Mouse (Mus musculus): Measurements from ENCODE around the gene Mbnl1. TPM values are rescaled to one million over a fixed set of nuclear protein-coding genes. Genes with fewer than 3 reads are reported as not detected.

Mbnl1 gene
- total and polyA plus RNA-seq, 3 experiments = 252 to 574 (median 563) TPM

DNA sequence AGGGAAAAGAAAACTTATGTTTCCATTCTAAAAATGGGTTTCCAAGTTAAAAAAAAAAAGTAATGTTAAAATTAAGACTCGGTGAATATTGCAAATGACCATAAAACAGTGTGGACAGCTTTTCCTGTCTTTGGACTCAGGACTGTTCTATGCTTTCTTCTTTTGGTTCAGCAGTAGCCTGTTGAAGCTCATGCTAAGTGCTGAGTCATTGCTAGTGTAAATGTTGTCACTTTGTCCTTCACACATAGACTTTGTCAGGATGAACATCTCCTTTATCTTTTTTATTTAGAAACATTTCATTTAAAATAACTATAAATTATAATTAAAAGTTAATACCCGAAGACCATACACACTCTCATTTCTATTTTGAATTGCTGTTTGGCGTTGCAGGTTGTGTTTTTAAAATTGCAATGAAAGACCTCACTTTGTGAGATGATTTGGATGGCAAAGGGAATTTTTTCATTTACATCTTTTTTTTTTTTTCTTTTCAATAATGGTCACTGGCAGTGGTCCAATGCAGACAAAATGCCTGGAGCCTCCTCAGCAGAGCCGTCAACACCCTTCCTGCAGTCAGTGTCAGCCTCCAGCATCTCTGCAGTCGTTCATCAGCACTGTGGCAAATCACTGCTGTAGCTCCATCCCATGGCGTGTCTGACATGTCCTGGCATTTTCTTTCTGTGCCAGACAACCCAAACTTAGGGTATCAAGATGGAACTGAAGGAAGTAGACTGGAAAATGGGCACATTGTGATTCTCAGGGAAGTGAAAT is 96.4 kb downstream of the Mbnl1 start:
- DNase-seq = no peak

DNA sequence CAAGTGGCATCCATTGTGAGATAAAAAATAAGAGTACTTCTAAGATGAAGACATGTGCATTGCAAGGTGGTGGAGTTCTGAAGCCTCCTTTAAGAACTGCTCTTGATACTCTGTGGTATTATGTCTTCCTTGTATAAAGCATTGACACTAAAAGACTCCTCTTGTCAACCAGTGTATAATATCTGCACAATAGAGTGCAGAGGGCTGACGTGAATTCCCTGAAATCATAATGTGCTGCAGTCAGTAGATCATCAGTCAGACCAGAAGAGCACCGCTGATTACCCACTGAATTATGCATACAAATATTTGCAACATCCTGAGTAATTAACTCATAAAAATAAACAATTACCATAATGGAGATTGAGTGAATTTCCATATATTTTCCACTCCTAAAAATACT is 97.2 kb downstream of the Mbnl1 start:
- no peak for DNase-seq

DNA sequence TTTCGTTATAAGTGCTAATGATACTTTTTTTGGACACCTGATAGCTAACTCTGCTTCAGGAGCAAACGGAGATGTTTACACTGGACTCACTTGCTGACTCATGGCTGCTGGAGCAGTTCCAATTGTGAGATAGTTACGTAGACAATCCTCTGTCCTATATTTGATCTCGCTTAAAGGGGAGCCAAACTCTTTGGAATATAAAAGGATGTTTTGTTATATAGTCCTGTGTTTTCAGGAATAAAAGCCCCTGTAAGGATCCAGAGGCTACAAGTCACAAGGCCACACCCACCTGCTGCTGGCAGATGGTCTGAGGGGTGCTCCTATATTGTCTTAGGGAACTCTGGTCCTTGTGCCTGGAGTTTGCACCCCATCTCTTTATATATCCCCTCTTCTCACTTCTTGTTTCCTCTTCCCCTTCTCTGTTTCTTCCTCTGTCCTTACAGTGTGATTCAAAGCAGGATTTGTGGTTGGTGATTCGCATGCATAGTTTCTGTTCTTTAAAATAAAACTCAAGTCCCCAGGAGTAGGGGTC is 97.9 kb downstream of the Mbnl1 start:
- peak; percentile 86 for DNase-seq

DNA sequence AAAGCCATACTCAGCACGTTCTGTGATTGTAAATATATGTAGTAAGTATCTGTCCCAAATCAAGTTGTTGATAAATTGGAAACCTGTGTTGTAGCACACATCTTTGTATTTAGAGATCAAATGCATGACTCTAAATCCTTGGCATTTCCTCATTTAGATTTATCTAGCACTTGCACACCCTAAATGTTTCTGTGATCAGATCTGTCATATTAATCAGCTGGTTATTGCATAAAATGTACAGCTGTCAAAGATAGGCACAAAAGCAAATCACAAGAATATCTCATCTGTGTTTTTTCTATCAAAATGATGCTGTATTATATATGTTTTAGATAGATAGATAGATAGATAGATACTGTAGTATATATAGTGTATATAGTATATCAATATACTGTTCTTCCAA is 98.9 kb downstream of the Mbnl1 start:
- DNase-seq = no peak

DNA sequence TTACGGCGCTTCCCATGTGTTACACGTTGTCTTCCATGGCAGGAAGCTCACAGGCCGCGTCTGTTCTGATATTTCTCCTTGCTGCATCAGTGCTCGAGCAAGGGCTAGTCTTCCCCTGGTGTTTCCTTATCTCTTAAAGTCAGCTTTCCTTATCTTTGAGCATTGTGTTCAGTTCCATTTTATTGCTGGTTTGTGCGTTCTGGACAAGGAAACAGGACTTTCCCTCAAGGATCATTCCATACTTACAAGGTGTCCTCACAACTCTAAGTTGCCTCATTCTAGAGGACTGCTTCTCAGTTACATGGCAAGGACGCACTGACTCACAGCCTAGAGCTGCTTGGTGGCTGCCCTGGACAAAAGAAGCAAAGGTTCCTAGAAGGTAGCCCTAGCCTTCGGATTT is 101.6 kb downstream of the Mbnl1 start:
- peak; percentile 54 for DNase-seq

DNA sequence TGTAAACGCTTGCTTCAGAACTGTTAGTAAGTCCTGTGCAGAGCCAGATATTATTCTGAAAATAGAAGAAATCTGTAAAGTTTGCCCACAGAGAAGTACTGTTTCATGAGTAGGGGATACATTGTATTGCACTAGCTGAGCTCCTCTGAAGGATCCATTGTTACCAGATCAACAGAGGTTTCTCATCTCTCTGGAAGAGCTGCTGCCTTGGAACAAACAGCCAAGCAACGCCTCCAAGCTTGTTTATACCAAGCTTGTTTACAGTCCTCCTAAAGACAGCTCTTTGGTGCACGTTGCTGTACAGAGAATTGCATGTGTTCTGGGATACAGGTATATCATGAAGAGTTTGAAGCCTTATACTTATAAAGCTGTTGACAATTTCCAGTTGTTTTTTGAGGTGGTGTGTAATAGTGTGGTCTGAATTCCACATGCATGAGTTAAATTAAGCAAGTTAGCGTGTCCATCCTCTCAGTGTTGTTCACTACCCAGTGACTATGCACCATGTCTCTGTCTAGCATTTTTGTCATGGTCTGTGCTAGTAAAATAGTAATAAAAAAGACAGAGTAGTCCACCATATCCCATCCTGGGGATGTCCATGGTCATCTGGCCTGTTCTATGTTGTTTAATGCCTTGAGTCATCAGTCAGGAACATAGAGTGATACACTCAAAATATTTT is 102.4 kb downstream of the Mbnl1 start:
- peak; percentile 4 for DNase-seq

DNA sequence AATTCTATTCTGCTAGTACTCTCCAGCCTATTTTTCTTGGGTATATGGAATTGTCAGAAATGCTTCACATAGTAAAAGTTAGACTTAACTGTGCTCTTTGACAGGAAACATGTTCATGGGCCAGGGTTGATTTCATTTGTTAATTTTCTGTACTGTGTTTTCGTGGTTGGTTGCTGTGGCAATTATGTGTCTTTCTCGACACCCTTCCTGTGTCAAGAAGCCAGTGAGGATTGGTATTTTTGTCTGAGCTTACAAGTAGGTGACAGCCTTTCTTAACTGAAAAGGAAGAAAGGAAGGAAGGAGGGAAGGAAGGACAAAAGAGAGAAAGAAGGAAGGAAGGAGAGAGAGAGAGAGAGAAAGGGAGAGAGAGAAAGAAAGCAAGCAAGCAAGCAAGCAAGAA is 103.3 kb downstream of the Mbnl1 start:
- DNase-seq = peak; percentile 2

DNA sequence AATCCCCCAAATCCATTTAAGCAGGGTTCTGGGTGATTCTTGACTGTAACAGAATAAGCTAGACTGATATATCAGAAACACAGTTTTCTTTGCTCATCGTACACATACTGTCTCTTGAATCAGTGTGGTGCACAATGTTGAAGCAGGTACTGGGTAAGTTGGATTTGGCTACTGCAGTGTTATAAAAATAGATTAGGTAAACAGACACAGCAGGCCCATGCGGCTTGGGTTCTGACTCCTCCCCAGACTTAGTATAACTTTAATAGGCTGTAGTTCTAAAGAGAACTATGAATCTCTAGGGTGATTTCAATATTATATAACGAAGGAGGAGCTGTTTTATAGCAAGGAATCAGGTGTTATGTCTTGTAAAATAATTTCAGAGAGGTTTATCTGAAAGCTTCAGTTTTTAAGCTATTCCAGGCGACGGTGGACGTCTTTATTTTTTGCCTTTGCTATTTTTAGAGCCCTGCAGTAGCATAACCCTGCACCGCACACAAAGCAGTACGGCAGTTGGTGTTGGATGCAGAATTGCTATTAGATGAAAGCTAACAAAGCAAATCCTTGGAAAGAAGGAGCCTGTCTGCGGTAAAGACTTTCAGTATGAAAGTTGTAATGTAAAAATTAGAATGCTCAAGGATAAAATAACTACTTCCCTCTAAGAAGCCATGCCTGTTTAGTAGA is 103.9 kb downstream of the Mbnl1 start:
- DNase-seq = peak; percentile 17

DNA sequence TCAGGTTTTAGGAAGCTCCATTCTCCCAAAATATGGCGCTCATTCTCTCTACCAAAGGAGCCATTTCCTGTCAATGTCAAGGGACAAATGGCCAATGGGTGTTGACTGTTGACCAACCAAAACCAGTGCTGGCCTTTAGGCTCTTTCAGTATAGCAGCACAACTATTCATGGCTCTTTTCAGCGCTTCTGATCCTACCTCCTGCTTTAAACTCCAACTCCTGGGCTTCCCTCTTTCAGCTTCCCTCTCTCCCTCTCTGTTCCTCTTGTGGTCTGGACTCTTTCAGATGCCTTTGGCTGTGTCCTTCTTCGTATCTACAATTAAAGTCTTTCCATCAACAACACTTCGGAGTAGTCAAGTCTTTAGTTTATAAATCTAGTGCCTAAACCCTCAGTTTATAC is 107.2 kb downstream of the Mbnl1 start:
- DNase-seq = peak; percentile 1

DNA sequence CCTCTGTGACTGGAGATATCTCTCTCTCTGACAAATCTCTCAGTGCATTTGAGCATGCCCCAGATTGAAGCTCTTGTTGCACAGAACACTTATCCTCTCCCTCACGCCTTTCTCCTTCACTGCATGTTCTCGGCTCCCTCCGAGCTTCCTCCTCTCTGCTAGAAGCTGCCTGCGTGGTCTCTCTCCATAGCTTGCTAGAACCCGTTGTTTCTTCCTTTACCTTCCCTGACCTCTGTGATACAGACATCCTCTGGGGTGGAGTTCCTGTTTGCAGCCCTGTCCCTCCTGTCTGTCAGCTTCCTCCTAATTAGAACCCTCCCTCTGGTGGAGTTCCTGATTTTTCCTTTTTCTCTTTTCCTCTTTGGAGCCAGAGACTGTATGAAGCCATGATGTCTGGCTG is 108.1 kb downstream of the Mbnl1 start:
- DNase-seq = no peak

DNA sequence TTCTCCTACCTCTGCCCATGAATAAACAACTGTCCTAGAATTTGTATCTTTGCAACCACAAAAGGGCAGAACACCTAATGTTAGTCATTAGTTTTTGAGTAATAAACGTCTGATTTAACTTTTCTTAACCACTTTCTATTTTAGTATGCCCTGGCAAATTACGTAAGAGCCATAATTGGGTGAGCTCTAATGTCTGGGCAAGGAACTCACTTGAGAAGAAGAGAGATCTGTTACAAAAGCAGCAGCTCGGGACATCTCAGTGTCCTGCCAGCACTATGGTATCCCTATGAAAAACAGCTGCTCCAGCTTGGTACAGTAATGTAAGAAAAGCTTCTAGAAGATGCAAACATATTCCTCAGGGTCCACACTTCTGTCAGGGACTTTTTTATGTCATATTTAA is 109.5 kb downstream of the Mbnl1 start:
- no peak for DNase-seq

DNA sequence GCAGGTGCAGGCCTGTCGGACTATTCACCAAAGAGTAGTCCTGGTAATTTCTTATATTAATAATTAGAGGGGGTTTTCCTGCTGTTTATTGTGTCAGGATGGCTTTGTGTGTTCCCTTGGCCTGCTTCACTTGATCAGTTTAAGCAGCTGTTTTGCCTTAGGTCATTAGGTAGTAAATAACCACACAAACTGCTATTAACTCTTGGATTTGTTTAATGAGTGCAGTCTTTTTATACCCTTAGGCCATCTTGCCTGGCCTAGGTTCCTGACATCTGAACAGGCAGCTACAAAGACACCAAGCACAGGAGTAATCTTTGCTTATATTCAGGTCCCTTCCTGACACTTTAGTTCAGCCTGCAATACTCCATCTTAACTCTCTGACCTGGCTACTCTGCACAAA is 110.0 kb downstream of the Mbnl1 start:
- no peak for DNase-seq

DNA sequence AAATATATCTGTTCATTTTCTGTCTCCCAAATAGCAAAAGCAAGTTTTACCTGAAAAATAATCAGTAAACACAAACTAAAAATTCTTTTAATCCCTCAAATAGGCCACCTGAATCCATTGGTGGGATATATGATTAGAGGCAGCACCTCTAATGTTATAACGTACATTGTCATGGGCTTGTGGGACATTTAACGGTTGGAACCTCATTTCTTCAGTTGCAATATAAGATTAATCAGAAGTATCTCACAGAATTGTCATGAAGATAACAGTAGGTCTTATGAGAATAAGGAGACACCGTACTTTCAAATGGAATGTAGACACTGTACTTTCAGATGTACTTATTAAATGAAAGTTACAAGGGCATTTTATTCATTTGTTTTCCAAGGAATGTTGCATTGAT is 112.1 kb downstream of the Mbnl1 start:
- DNase-seq = no peak

DNA sequence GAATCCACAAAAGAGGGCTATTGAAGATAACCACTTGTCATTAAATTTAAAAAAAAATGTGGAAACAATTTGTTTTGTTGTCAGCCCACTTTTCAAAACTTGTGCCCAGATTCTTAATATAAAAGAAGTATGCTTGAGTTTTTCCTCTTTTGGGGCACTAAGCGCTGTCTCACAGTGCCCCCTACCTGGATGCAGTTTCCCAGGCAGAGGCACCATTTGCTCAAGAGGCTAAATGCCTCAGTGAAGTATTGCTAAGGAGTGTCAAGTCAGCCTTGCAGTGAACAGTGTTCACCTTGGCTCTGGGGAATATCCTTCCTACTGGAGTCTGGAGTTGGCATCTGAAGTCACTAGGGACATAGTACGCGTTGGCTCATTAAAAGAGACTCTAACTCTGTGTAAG is 113.4 kb downstream of the Mbnl1 start:
- DNase-seq = peak; percentile 47

DNA sequence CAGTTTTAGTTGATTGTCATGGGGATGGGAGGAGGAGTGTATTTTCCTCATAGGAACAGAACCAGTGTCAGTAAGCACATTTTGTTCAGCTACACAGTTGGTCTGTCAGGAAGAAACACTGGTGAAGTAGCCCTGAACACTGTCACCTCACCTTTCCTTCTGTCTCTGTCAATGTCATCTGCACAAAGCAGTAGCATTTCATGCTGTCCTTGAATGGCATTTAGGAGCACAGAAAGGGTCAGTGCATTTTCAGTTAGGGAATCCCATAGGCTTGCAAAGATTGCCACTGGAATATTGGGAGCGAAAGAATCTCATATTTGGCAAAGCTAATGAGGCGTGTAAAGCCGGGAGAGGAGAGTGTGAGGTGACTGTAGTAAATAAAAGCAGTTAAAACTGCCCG is 114.5 kb downstream of the Mbnl1 start:
- peak; percentile 21 for DNase-seq

DNA sequence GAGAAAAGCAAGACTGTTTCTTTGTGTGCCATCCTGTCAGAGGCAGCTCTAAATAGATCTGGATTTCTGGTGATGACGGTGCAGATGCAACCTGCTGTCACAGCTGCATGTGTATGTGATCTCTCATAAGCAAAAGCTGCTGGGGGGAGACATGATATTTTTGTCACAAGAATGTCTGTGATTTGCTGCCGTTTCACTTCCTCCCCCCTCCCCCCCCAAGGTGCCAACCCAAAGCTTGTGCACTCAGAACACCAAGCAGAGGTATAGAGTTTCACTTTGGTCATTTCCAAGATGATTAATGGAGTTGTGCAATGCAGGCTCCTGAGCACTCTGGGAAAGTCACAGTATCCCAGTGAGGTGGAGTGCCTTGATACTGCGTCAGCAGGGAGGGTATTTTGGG is 116.7 kb downstream of the Mbnl1 start:
- DNase-seq = peak; percentile 53

DNA sequence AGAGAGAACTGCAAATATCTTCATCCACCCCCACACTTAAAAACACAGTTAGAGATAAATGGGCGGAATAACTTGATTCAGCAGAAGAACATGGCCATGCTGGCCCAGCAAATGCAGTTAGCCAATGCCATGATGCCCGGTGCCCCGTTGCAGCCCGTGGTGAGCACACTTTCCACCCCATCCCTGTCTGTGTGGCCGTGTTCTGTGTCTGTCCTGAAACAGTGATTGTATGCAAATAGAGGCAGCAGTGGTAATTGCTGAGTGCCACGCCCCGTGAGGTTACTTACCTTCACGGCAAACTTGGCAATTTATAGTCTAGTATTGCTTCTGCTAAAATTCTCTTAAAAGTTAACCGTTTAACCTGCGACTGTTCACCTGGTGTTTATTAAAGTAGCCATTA is 123.0 kb downstream of the Mbnl1 start:
- peak; percentile 46 for DNase-seq

DNA sequence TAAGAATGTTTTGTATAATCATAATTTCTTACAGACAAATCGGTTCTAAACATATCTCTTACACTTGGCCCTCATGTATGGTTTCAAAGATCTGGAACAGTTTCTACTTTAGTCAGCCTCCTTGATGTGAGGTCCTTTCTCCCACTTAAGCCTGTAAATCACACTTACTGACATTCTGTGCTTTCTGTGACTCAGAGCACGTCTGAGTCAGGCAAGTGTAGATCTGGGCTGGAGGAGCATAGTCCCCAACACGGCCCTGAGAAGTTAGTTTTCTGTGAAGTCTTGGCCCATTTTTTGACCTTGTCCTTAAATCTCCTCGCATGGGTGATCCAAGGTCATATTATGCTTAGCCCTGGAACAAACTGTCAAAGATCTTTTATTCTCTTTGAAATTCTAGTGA is 124.4 kb downstream of the Mbnl1 start:
- DNase-seq = peak; percentile 88

DNA sequence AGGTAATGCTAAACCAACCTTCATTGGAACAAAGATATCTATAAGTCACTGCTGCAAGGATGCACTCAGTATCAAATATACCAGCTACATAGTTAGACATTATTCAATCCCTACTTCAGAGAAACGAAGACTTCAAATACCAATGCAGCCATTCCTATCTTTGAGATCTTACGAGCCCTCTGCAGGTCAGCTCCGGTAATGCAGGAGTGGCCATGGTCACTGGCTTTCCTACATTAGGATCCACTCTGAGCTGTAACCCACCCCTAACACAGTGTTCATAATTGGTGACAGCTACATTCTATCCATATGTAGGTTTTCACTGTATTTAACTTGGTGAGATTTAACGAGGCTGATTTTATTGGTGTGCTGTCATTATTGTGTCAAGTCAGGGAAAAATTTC is 129.1 kb downstream of the Mbnl1 start:
- peak; percentile 80 for DNase-seq

DNA sequence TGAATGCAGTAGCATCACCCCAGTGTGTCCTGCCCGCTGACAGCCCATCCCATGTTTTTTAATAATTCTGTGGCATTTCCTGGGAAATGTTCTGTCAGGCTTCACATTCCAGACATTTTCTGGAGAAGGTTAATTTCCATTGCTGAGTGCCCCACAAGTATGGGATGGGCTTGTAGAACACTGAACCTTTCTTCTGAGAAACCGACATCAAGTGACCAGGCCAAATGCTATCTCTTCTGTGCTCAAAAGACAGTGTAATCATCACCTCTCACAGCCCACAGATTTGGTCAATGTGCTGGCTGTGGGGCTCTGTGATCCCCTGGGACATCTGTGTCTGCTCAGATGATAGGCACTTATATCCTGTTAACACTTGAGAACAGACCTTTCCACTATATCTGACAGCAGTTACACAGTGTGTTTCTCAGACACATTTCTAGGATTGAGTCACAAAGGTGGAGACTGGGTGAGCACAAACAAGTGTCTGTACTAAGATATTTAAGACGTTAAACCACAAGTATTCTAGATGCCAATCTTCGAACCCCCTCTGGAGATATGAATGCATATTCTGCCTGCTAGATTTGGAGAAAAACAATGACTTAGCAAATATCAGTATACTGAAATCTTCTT is 130.4 kb downstream of the Mbnl1 start:
- DNase-seq = no peak

DNA sequence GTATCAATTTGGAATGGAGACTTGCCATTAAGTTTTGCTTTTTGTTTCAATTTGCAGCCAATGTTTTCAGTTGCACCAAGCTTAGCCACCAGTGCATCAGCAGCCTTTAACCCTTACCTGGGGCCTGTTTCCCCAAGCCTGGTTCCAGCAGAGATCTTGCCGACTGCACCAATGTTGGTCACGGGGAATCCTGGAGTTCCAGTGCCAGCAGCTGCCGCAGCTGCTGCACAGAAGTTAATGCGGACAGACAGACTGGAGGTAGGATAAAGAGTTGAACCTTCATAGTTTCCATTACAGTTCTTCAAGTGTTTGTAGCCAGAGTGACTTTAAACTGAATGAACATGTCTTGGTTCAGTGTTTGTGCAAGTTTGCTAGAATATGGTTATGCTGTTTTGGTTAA is 131.0 kb downstream of the Mbnl1 start:
- no peak for DNase-seq

DNA sequence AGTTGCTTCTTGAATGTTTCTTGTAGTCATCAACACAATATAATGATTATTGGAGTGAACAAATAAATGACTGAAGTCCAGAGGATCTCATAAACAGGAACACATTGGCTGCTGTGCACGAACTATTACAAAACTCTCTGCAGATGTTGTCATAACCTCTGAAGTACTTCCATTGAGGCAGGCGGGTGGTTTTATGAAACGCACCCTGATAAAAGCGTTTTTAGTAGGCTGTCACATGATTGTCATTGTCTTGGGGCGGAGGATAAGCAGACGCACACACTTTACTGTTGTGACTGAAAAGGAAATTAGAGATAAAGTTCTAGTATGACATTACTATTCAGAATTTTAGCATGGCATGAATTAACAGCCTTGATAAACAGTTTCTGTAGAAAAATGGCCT is 131.6 kb downstream of the Mbnl1 start:
- no peak for DNase-seq

DNA sequence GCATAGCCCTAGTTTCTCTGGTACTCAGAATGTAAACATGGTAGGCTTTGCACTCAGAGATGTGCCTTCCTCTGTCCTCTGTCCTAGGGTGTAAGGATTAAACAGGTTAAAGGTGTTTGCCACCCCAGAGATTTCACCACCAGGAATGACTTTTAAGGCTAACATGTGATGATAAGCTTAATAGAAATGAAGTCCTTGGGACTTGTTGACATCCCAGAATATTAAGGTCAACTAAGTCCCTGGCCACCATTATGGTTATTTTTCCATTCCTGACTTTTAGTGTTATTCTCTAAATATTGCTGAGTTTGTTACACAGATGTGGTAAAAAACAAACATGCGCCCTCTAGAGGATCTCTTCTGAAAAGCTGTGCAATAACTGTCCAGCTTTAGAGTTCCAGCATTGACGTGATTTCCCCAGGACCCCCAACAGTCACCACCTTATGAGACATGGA is 136.3 kb downstream of the Mbnl1 start:
- no peak for DNase-seq

Data from adrenal gland, adult 2 months (tissue).